Mouse (Mus musculus): ENCODE data around the gene Arhgap9. TPM values are rescaled to one million over a fixed set of nuclear protein-coding genes. Genes with fewer than 3 reads are reported as not detected.
"Not testable (repeated sequence)": the region's sequence is repeated elsewhere in the genome, so short reads cannot be mapped to it uniquely, and the experiment has no call there.

The Arhgap9 gene
- polyA plus RNA-seq, 1 experiment from 2014 or later: 5.5 TPM

DNA sequence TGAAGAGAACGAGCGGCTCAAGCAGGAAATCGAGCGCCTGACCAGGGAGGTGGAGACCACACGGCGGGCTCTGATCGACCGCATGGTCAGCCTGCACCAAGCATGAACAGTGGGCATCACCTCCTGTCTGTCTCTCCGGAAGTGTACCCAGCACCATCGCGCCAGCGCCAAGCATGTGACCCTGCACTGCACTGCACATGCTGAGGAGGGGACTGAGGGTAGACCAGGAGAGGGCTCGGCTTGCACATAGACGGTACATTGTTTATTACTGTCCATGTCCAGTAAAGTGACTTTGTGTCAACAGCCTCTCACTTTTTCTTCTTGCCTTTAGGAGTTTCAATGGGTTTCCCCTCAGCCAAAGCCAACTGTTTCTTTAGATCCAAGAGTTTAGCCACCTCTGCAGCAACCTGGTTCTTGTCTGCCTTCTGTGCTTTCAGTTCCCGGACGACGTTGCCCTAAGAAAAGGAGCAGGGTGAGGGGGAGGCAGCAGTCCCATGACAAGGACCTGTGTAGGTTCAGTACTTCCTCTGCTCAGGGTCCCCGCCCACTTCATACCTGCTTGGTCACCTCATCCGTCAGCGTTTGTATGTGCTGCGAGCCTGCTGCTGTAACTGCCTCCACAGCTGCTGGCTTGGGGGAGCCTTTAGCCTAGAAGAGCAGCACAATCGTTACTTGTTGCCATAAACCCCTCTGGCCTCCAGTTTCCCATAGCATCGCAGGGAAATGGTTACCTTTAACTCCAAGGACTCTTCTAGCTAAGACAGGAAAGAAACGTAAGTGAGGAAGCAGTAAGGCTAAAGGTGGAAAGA lies 25.6 kb upstream of the Arhgap9 start:
- Histone ChIP-seq H3K4me3 (no peak overlapping the region), H3K36me3 (peaks cover 91% of the 10 kb centered on the region), H3K27ac (no peak overlapping the region), H3K27me3 (ENCODE audit: low read depth, poor library complexity, severe bottlenecking) (no peaks in the 10 kb centered on the region), H3K4me1 (peaks cover 14% of the 10 kb centered on the region), H3K9me3 (replicated peaks) (no peaks in the 10 kb centered on the region)
- no peak for DNase-seq (ENCODE audit: low spot score)
- WGBS: 93% methylated on average over 24 of the region's 24 CpGs

DNA sequence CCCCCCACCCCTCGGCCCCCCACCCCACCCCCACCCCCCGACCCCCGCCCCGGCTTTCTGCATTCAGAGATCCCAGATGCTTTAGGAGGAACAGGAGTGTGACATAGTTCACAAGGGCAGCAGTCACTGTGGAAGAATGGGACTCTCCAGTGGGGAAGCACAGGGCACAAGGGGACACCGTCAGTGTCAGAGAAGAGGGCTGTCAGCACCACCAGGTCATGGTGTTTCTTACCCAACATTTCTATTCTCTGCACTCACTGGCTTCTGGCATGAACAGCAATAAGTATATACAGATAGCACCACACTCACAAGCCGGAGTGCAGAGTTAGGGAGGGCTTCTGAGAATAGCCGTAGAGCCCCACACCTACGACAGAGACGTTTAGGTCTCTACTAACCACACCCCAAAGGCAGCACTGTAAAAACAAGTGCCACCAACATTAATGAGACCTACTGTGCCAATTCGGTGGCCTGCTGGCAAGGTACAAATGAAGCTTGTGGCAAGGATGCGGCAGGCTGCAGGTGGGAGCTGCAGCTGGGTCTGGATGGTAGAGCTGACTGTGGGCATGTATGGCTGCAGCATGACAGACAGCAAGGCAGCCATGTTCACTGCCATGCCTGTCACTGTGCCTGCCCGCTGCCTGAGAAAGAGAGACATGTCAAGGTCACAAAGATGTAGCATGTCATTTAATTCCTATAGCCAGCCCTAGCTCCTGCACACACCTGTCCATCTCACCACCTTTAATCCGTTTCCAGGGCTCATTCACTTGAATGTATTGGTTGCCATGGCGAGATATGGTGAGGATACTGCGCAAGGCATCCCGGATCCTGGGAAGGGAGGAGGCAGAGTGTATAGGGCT lies 24.5 kb upstream of the Arhgap9 start:
- Histone ChIP-seq H3K4me1 (peaks cover 4% of the 10 kb centered on the region), H3K9me3 (replicated peaks) (no peaks in the 10 kb centered on the region), H3K36me3 (peaks cover 98% of the 10 kb centered on the region), H3K27me3 (ENCODE audit: low read depth, poor library complexity, severe bottlenecking) (no peaks in the 10 kb centered on the region), H3K27ac (no peak overlapping the region), H3K4me3 (no peak overlapping the region)
- no peak for DNase-seq (ENCODE audit: low spot score)
- WGBS: 93% methylated on average over 16 of the region's 16 CpGs

DNA sequence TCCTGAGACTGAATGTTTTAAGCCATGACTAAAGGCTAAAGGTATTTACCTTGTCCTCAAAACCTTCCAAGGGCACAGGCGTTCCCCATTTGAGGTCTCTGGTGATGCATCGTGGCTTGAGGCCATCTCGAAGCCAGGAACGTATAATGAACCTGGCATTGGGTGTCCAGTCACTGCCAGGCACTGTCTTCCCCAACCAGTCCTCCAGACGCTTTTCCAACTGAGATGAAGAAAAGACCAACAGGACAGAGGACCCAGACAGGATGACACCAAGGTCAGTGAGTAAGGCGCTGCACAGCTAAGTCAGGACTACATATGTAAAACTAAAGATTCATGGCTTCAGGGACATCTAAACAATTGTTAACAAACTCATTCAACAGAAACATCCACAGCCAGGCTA lies 21.4 kb upstream of the Arhgap9 start:
- WGBS: 95% methylated on average over 6 of the region's 6 CpGs
- H3K4me1 ChIP-seq: no peaks in the 10 kb centered on the region
- H3K27ac ChIP-seq: no peak overlapping the region
- no peak overlapping the region for H3K4me3 ChIP-seq
- DNase-seq (ENCODE audit: low spot score): no peak
- H3K27me3 ChIP-seq (ENCODE audit: low read depth, poor library complexity, severe bottlenecking): no peaks in the 10 kb centered on the region
- peaks cover 99% of the 10 kb centered on the region for H3K36me3 ChIP-seq
- no peaks in the 10 kb centered on the region for H3K9me3 ChIP-seq (replicated peaks)

DNA sequence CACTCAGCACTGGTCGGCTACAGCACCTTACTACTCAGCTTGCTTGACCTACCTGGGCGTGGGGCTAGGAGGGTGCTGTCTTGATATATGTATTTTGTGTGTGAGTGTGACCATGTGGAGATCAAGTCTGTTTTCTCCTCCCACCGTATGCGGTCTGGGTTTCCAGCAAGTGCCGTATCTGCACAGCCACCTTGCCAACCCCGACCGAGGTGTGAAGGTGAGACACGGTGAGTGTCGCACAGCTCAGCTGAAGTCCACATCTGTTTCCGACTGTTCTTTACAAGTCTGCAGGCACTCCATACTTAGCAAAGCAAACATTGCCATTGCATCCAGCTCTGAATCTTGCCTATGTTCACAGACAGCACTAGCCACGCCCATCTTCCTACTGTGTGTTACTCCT lies 18.6 kb upstream of the Arhgap9 start:
- no peaks in the 10 kb centered on the region for H3K4me1 ChIP-seq
- no peak overlapping the region for H3K4me3 ChIP-seq
- WGBS: 95% methylated on average over 11 of the region's 11 CpGs
- H3K27me3 ChIP-seq (ENCODE audit: low read depth, poor library complexity, severe bottlenecking): no peaks in the 10 kb centered on the region
- H3K36me3 ChIP-seq: peaks cover 99% of the 10 kb centered on the region
- no peak for DNase-seq (ENCODE audit: low spot score)
- H3K9me3 ChIP-seq (replicated peaks): no peaks in the 10 kb centered on the region
- H3K27ac ChIP-seq: no peak overlapping the region

DNA sequence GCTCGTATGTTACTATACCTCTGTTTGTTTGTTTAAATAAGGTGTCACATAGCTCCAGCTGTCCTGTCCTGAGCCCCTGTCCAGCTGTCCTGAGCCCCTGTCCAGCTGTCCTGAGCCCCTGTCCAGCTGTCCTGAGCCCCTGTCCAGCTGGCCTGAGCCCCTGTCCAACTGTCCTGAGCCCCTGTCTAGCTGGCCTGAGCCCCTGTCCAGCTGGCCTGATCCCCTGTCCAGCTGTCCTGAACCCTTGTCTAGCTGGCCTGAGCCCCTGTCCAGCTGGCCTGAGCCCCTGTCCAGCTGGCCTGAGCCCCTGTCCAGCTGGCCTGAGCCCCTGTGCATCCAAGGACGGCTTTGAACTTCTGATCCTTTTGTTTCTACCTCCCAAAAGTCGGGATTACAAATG lies 12.6 kb upstream of the Arhgap9 start:
- not testable (repeated sequence) for H3K27ac ChIP-seq; H3K9me3 ChIP-seq (replicated peaks); DNase-seq (ENCODE audit: low spot score); H3K27me3 ChIP-seq (ENCODE audit: low read depth, poor library complexity, severe bottlenecking); H3K4me3 ChIP-seq
- Histone ChIP-seq H3K4me1 (peaks cover 15% of the 10 kb centered on the region), H3K36me3 (peaks cover 60% of the 10 kb centered on the region)
- 91% methylated on average over 3 of the region's 3 CpGs for WGBS

DNA sequence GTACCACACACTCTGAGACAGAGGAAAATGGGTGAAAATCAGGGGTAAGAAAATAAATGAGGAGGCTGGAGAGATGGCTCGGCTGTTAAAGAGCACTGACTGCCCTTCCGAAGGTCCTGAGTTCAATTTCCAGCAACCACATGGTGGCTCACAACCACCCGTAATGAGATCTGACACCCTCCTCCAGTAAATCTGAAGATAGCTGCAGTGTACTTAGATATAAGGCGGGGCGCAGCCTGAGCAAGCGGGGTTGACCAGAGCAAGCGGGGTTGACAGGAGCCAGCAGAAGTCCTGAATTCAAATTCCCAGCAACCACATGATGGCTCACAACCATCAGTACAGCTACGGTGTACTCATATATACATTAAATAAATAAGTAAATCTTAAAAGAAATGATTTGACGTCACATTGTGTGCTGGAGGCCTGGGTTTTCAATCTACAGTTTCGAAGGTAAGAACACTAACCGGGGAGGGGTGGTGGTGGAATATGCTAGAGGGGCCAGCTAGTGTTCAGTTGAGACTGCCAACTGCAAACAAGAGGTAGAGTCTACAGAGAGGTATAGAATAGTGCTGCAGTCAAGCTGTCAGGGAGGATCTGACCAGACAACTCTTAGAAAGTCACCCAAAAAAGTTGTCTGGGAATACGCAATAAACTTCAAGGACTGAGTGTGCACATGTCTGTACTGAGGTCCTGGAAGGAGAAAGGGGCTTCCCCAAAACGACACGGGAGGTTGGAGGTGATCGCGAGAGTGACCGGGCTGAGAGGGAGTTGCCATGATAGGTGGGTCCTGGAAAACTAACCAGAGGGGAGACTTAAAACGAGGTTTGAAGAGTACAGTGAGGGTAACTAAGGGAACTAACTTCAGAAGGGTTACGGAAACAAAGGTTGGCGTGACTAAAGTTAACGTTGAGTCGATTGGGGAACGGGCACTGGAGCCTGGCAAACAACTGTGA lies 11.0 kb upstream of the Arhgap9 start:
- DNase-seq (ENCODE audit: low spot score): no peak
- 39% methylated on average over 23 of the region's 23 CpGs for WGBS

DNA sequence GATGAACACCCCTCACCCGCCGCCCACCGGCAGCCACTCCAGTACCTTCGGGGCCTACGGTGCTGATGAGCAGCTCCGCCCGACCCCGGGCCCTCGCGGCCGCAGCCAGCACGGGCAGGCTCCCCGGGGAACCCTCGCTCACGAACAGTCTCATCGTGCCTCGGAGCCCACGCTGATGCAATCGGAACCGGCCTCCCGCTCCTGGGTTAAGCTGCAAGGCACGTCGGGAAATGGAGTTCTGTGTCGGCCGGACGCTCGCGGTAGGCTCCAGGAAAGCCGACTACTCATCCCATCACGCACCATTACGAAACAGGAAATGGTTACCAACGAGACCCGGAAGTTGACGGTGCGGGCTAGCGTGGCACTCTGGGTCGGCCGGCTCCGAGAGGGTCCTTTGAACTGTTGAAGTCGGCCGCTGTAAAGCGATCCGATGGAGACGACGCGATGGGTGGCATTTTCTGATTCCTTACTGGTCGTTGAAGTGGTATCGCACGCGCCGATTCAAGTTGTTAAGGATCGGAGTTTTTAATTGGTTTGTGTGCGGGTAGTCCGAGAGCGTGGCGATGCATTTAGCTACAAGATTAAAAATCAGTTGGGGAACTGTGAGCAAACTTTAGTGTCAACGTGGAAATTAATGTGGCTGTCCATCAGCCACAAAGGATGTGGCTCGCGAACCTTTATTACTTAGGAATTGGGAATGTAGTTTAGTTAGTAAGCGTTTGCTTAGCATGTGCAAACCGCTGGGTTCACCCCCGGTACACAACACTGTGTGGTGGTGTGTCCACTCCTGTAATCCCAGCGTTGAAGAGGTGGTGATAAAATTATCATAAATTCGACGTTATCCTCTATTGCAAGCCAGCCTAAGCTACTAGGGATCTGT lies 10.0 kb upstream of the Arhgap9 start, which contains the start of gene Mars:
Mars (minus strand) TSS at position 311 of the 880 bp plus-strand sequence.
- DNase-seq (ENCODE audit: low spot score): peak; percentile 94
- no peaks in the 10 kb centered on the region for H3K9me3 ChIP-seq (replicated peaks)
- H3K36me3 ChIP-seq: peaks cover 34% of the 10 kb centered on the region
- H3K4me1 ChIP-seq: peaks cover 15% of the 10 kb centered on the region
- H3K27me3 ChIP-seq (ENCODE audit: low read depth, poor library complexity, severe bottlenecking): no peaks in the 10 kb centered on the region
- under 1% methylated on average over 65 of the region's 65 CpGs for WGBS
- peak within 1 kb of the TSS; percentile 89 for H3K27ac ChIP-seq
- H3K4me3 ChIP-seq: peak within 1 kb of the TSS; percentile 96

More for the DNA sequence above, 11.0 kb upstream of the Arhgap9 start:
- Histone ChIP-seq H3K9me3 (replicated peaks) (no peaks in the 10 kb centered on the region), H3K27me3 (ENCODE audit: low read depth, poor library complexity, severe bottlenecking) (no peaks in the 10 kb centered on the region), H3K36me3 (peaks cover 43% of the 10 kb centered on the region), H3K4me3 (peak overlapping the region; percentile 96), H3K27ac (peak overlapping the region; percentile 89), H3K4me1 (peaks cover 15% of the 10 kb centered on the region)

DNA sequence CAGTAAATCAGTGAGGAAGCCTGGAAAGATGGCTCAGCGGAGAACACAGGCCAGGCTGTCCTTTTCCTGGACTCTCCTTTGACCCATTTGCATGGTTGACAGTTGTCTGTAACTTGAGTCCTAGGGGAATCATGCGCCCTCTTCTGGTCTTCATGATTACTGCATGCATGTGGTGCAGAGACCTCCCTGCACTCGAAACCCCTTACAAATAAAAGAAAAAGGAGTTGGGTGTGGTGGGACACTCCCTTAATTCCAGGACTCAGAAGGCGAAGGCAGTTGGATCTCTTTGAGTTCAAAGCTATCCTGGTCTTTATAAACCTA lies 9.4 kb upstream of the Arhgap9 start:
- Histone ChIP-seq H3K4me3 (peak overlapping the region; percentile 96), H3K9me3 (replicated peaks) (no peaks in the 10 kb centered on the region), H3K4me1 (peaks cover 15% of the 10 kb centered on the region), H3K27ac (0 out of 2 replicates have a peak overlapping the region, but pooled peaks have one; percentile 89), H3K27me3 (ENCODE audit: low read depth, poor library complexity, severe bottlenecking) (no peaks in the 10 kb centered on the region), H3K36me3 (peaks cover 28% of the 10 kb centered on the region)
- 3% methylated on average over 4 of the region's 4 CpGs for WGBS
- DNase-seq (ENCODE audit: low spot score): peak; percentile 89

DNA sequence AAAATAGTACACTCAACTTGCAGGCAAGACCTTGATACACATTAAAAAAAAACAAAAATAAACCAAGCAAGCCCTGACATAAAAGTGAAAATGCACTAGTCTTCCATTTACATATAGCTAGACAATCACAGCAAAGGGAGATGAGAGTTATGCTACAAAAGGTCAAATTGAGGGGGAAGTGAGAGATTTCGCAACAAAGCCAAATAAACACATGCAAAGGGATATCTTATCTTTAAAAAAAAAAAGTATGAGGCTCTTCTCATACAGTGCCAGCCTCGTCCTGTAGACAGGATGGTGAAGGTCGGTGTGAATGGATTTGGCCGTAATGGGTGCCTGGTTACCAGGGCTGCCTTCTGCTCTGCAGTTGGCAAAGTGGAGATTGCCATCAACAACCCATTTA lies 8.9 kb upstream of the Arhgap9 start:
- WGBS: 81% methylated on average over 4 of the region's 4 CpGs
- Histone ChIP-seq H3K9me3 (replicated peaks) (no peaks in the 10 kb centered on the region), H3K4me1 (peaks cover 15% of the 10 kb centered on the region), H3K4me3 (no peak overlapping the region), H3K27me3 (ENCODE audit: low read depth, poor library complexity, severe bottlenecking) (no peaks in the 10 kb centered on the region), H3K36me3 (peaks cover 23% of the 10 kb centered on the region), H3K27ac (no peak overlapping the region)
- no peak for DNase-seq (ENCODE audit: low spot score)

DNA sequence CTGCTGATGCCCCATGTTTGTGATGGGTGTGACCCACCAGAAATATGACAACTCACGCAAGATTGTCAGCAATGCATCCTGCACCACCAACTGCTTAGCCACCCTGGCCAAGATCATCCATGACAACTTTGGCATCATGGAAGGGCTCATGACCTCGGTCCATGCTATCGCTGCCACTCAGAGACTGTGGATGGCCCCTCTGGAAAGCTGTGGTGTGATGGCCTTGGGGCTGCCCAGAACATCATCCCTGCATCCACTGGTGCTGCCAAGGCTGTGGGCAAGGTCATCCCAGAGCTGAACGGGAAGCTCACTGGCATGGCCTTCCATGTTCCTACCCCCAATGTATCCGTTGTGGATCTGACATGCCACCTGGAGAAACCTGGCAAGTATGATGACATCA lies 8.2 kb upstream of the Arhgap9 start:
- Histone ChIP-seq H3K36me3 (peaks cover 16% of the 10 kb centered on the region), H3K4me1 (peaks cover 15% of the 10 kb centered on the region)
- not testable (repeated sequence) for H3K27me3 ChIP-seq (ENCODE audit: low read depth, poor library complexity, severe bottlenecking); DNase-seq (ENCODE audit: low spot score); H3K4me3 ChIP-seq; H3K9me3 ChIP-seq (replicated peaks); H3K27ac ChIP-seq
- 92% methylated on average over 5 of the region's 5 CpGs for WGBS

DNA sequence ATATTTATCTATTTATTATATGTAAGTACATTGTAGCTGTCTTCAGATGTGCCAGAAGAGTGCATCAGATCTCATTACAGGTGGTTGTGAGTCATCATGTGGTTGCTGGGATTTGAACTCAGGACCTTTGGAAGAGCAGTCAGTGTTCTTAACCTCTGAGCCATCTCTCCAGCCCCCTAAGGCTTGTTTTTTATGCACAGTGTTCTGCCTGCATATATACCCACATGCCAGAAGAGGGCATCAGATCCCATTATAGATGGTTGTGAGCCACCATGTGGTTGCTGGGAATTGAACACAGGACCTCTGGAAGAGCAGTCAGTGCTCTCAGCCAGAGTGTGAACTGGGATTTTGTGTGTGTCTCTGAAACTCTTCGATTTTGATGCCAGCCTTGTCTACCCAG lies 6.8 kb upstream of the Arhgap9 start:
- H3K4me1 ChIP-seq: peaks cover 15% of the 10 kb centered on the region
- H3K36me3 ChIP-seq; DNase-seq (ENCODE audit: low spot score); H3K27me3 ChIP-seq (ENCODE audit: low read depth, poor library complexity, severe bottlenecking); H3K4me3 ChIP-seq; H3K27ac ChIP-seq; H3K9me3 ChIP-seq (replicated peaks): not testable (repeated sequence)
- 76% methylated on average over 1 of the region's 1 CpGs for WGBS

DNA sequence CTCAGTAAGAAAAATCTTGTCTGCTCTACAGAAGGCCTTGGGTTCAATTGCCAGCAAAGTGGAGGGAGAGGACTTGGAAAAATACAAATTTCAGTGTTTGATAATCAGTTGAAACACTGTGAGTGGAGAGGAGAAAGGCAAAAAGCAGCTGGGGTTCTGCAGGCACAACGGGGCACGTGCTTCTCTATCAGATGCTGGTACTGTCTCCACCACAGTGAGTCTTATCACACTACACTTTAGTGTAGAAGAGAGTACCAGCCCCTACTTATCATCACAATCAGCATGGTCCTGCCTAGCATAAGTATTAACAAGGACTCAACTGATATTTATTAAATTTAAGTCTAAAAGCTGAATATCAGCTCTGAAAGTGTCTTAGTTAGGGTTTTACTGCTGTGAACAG lies 4.5 kb upstream of the Arhgap9 start:
- H3K4me3 ChIP-seq: no peak overlapping the region
- H3K27me3 ChIP-seq (ENCODE audit: low read depth, poor library complexity, severe bottlenecking): peaks cover 7% of the 10 kb centered on the region
- no peaks in the 10 kb centered on the region for H3K9me3 ChIP-seq (replicated peaks)
- H3K27ac ChIP-seq: no peak overlapping the region
- 0 out of 2 replicates have a peak, but pooled peaks cover 1% of the 10 kb centered on the region for H3K4me1 ChIP-seq
- DNase-seq (ENCODE audit: low spot score): no peak
- H3K36me3 ChIP-seq: no peaks in the 10 kb centered on the region
- 83% methylated on average over 2 of the region's 2 CpGs for WGBS
